Mouse (Mus musculus) spleen, postnatal 10 days (tissue): Measurements from ENCODE around the gene Pllp.
A peak's percentile ranks its signal among the peaks of the same experiment; 100 is the strongest.

ENCODE experiments used
- DNase-seq, 2 experiments: peaks; one replicate each; pipeline ENCODE4 v3.0.0; 2021 to 2022; ENCODE audit warnings: low spot score in 2 of 2

The Pllp gene

DNA sequence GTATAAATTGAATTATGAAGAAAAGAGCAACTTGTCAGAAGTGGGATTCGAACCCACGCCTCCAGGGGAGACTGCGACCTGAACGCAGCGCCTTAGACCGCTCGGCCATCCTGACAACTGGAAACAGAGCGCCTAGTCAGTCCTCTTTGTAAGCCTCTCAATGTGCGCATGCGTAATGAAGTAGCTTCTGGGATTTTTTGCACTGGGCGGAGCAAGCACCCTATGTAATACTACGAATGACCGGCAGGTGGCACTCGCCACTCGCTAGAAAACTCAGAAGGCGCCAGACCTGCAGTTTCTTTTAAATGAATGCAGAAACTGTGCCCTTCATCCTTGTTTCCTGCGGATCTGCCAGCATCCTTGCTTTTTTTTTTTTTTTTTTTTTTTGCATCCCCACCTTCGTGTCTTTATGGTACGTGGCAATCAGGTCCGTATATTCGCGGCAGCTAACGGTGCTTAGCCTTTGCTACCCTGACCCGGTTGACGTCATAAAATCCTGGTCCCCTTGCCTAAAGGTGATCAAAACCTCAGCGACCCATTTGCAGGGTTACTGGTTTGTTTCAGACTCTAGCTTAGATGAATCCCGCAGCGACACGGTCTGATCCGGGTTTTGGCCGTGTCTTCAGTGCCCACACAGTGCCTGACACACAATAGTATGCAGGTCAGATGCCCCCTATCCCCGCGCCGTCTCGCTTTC lies 8.0 kb upstream of the Pllp start:
- DNase-seq: peak; percentile 98 to 100

DNA sequence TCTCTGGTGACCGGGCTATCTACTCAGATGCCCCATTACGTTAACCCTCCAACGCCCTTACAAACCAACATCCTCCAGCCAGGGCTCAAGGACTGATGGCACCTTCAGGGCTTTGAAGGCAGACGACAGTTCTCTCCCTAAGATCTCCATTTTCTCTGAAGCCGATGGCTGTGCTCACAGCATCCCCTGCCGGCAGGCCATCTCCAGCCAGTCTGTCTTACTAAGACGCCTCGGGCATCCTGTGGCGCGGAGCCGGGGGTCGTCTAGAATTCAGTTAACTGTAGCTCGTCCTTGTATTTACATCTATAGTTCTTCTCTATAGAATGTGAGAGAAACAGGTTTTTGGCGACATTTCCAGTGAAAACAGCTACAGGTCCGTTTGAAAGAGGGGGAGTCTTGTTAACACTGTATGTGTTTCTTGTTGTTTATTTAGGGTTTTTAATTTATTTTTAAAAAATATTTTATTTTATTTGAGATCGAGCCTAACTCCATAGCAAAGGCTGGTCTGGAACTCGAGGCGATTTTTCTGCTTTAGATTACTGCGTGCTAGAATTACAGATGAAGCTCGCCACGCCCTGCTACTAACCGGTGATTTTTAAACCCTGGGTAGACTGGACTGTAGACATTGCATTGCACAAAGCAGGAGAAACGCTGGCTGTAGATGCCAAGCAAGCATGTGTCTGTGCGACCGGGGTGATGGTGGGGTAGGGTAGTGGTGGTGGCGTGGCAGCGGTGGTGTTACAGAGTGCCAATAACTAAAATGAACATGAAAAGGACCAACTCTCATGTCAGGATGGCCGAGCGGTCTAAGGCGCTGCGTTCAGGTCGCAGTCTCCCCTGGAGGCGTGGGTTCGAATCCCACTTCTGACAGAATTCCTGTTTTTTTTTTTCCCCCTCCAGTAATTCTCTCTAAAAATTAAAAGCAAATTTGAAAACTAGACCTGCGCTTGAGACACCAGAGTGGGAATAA lies 7.1 kb upstream of the Pllp start:
- peak; percentile 72 to 85 for DNase-seq

DNA sequence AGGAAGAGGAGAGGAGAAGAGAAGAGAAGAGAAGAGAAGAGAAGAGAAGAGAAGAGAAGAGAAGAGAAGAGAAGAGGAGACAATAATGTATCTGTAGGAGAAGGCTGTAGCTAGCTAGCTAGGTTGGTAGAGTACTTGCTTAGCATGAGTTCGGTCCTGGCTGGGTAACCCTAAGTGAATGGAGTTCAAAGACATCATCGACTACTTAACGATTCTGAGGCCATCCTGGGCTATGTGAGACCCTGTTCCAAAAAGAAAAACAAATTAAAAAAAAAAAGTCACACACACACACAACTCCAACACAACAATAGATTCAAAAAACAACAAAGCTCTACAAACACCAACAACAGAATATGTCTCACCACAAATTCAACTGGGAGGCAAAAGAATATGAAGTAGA lies 6.1 kb upstream of the Pllp start:
- DNase-seq: no peak

- no peak for DNase-seq
Observed at GRCm38 (mm10) chr8:94700421-94700935, 4.4 kb upstream of the Pllp start.

- no peak for DNase-seq
Observed at GRCm38 (mm10) chr8:94699366-94699765, 3.3 kb upstream of the Pllp start.

- DNase-seq: no peak
Observed at GRCm38 (mm10) chr8:94697956-94698355, 1.9 kb upstream of the Pllp start.

- DNase-seq: no peak
Observed at GRCm38 (mm10) chr8:94696566-94696965, 488 bp upstream of the Pllp start.

- DNase-seq: no peak
Observed at GRCm38 (mm10) chr8:94695341-94695993, 611 bp downstream of the Pllp start.

GRCm38 (mm10) chr8:94694701-94695100 lies 1.4 kb downstream of the Pllp start:
- no peak for DNase-seq

DNA sequence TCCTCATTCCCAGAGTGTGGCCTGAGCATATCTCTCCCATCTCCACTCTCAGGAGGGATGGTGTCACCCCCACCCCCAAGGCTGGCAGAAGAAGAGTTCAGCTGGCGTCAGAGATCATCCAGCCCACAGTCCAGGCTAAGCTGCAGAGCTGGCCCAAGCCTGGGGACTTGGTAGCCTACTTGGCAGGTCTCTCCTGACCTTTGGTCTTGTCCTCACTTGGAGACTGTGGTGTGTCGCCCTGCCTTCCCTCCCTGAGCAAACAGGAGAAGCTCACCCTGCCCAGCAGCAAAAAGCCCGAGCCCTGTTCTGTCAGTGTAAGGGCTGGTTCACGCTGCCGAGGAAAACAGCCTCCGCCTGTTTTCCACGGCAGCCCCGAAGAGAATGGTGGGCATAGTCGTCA lies 10.1 kb downstream of the Pllp start:
- DNase-seq: no peak

DNA sequence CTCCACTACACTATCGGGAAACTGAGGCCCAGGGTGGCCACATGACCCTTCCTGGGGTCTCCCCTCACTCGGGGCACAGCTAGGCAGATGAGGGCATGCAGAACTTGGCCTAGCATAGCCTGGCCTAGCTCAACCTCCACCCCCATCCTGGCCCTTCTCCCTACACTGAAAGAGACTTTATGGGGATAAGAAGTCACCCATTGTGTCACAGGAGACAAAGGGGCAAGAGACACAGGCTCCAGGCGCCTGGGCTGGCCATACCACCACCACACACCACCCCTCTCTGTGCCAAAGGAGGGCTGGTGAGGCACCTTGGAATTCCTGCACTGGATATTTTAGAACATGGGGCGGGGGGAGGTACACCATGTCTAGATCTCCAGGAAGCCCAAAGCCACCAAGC lies 11.8 kb downstream of the Pllp start:
- no peak for DNase-seq

GRCm38 (mm10) chr8:94682732-94683524 lies 13.2 kb downstream of the Pllp start:
- no peak for DNase-seq

DNA sequence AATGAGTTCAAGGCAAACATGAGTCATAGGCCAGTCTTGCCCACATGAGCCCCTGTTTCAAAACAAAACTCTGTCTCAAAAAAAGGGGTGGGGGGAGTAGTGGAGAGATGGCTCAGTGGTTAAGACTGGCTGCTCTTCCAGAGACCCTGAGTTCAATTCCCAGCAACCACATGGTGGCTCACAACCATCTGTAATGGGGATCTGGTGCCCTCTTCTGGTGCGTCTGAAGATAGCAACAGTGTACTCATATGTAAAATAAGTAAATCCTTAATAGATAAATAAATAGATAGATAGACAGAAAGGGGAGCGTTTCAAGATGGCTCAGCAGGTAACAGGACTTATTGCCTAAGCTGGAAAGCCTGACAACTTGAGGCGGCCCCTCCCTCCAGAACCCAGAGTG lies 15.7 kb downstream of the Pllp start:
- DNase-seq: no peak

DNA sequence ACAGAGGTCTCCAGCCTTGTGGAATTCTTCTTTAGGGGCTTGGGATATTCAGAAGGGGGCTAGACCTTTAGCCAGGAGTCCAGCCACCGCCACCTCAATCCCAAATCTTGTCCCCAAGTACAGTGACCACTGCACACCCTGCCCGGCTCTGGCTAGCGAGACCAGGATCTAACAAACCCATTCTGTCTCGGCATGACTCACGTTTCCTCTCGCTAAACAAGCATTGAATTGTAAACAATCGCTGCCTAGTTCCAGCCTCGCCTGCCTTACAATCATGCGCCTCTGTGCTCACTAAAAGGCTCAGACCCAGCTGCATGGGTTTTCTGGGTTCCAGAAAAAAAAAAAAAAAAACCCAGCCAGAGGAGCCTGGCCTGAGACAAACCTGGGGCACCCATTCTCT lies 17.5 kb downstream of the Pllp start:
- DNase-seq: no peak

- no peak for DNase-seq
Observed at GRCm38 (mm10) chr8:94675923-94676322, 20.2 kb downstream of the Pllp start.

GRCm38 (mm10) chr8:94674384-94674783 lies 21.7 kb downstream of the Pllp start:
- no peak for DNase-seq

DNA sequence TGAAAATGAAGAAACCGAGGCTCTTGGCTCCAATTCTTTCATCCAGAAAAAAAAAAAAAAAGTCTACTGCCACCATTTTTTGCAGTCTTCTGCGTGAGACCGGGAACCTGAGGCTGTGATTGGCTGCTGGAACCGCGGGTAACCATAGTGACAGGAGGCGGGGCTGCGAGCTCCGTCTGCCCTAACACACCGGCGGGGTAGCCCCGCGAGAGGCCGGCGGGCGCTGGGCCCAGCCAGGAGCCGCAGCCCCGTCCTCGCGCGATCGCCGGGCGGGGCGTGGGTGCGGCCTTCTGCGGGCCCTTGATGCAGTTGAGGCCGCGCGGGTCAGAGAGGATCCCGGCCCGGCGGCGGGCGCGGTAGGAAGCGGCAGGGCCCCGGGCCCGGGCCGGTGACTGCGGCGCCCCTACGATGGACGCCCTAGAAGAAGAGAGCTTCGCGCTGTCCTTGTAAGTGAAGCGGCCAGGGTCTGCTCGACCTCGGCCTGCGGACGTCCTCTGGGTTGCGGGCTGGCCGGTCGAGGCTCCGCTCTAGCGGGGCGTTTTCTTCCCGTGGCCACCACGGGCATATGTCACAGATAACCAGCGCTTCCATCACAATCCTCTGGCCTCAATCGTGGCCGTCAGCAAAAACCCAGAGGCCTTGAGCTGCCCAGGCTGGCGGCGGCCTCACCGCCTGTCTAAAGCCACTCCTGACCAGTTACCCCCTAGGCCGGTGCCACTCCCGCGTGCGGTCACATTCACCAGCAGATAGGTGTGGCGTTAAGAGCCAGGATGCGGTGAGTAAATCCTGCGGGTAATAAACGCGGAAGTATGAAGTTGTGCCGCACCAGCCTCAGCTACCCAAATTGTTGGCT lies 29.4 kb downstream of the Pllp start, which contains the start of gene Arl2bp:
TSS of gene Arl2bp (plus strand) at position 145 of the 853 bp plus-strand sequence.
- peak; percentile 90 to 98 for DNase-seq

DNA sequence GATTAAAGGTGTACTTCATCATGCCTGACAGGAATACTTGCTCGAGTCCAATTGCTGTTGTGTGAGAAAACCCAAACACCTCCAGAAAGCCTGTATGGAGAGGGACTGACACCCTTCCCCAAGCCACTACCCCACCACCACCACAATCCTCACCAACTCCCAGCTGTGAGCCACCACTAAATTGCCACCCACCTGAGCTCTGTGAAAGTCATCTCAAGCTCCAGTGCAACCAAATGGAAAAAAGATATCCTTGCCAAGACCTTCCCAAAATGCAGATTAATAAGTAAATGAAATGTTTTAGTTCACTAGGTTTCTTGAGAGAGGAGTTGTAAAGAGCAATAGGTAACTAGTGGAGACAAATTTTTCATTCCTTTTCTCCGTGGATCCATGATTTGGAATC lies 31.4 kb downstream of the Pllp start:
- DNase-seq: no peak

DNA sequence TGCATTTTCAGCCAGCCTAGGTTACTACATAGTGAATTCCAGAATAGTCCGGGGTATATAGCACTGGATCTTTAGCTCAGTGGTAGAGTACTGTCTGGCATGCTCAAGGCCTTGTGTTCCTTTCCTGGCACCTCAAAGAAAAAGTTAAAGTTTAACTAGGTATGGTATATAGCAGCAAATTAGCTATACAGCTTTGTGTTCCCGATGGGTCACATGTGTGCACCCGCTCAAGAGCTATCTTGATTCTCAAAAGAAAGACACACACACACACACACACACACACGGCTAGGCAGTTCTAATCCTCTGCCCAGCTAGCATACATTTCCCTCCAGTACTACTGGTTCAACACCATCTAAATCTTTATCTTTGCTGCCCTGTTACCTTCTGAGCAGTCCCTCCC lies 35.7 kb downstream of the Pllp start:
- no peak for DNase-seq

- DNase-seq: no peak
Observed at GRCm38 (mm10) chr8:94658031-94658430, 38.0 kb downstream of the Pllp start.
